Mouse (Mus musculus) embryonic facial prominence, embryonic 14.5 days (tissue): ENCODE measurements around the gene Atxn3. TPM values are rescaled to one million over a fixed set of nuclear protein-coding genes. Genes with fewer than 3 reads are reported as not detected.

Experiments used
- ATAC-seq: fragments of 200-750 bp; cut with Nextera tagmentation; 2 replicates; pipeline ENCODE4 v1.8.0; 2017; ENCODE audit warnings: low read depth, moderate number of reproducible peaks, moderate TSS enrichment
- DNase-seq: peaks from one replicate; pipeline ENCODE4 v3.0.0-alpha.2; 2015; ENCODE audit warnings: low spot score
- H3K27ac ChIP-seq: fragments of 300-500 bp; sonication (generic); replicated peaks from 2 replicates; pipeline ENCODE4 v1.5.1; 2014; ENCODE audit warnings: low read depth, mild to moderate bottlenecking, low read length, moderate library complexity
- H3K27me3 ChIP-seq: fragments of 300-500 bp; sonication (generic); replicated peaks from 2 replicates; pipeline ENCODE4 v1.6.1; 2014; ENCODE audit warnings: low read length; ENCODE audit not compliant: control insufficient read depth, insufficient read depth
- H3K36me3 ChIP-seq: fragments of 300-500 bp; sonication (generic); 2 replicates; pipeline ENCODE4 v1.6.1; 2014; ENCODE audit warnings: low read length, mixed read lengths; ENCODE audit not compliant: control insufficient read depth, insufficient read depth
- H3K4me1 ChIP-seq: fragments of 300-500 bp; sonication (generic); 2 replicates; pipeline ENCODE4 v1.6.1; 2014; ENCODE audit warnings: antibody characterized with exemption, low read length; ENCODE audit not compliant: control insufficient read depth, insufficient read depth
- H3K4me2 ChIP-seq: fragments of 300-500 bp; sonication (generic); 2 replicates; pipeline ENCODE4 v1.6.1; 2014; ENCODE audit warnings: low read depth, mild to moderate bottlenecking, low read length, moderate library complexity, mixed read lengths
- H3K4me3 ChIP-seq: fragments of 300-500 bp; sonication (generic); 2 replicates; pipeline ENCODE4 v1.5.1; 2014; ENCODE audit warnings: low read depth, mild to moderate bottlenecking, low read length
- H3K9ac ChIP-seq: fragments of 300-500 bp; sonication (generic); 2 replicates; pipeline ENCODE4 v1.6.1; 2014; ENCODE audit warnings: low read depth, mild to moderate bottlenecking, low read length, moderate library complexity, mixed read lengths
- H3K9me3 ChIP-seq: fragments of 300-500 bp; sonication (generic); 2 replicates; pipeline ENCODE4 v1.6.1; 2016; ENCODE audit warnings: low read length; ENCODE audit not compliant: control insufficient read depth
- WGBS: fragments of 180-500 bp; shearing (Covaris S2); extraction: QIAGEN DNeasy Blood & Tissue Kit; methylation state at CpG from one replicate; pipeline ENCODE4 v1.1.7; 2014; 5-methylcytosine and 5-hydroxymethylcytosine counted together
- polyA plus RNA-seq: library from polyadenylated mRNA; unstranded; fragments of >200 nt; fragmentation: Nextera tagmentation; extraction: Ambion mirVana; gene quantifications from 2 replicates; pipeline ENCODE4 v1.2.1, GENCODE M21; 2014

Atxn3 gene
- polyA plus RNA-seq: 11.3 and 13.2 TPM in 2 replicates

DNA sequence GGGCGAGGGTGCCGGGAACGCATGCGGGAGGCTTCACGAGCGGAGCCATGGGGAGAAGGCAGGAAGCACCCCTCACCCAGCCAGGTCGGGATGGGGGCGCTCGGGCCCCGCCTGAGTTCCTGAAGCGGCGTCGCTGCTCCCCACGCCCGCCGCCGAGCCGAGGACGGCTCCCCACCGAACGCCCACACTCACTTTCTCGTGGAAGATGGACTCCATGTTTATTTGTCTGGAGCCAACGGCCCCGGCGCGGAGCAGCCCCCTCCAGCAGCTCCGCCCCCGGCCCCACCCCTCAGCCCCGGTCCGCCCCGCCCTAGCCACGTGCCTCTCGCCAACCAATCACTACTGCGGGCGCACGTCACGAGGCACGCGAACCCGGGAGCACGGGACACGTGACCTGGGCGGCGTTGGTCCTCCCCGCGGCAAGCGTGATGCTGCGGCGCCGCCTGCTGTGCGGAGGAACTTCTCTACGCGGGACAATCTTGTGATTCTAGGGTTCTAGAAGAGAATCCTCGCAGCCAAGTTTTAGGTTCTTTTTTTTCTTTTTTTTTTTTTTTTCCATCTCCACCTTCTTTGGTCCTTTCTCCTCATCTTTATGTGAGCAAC, at the start of gene Atxn3:
Gene Atxn3, minus strand, starts transcription at position 305 of the 603 bp plus-strand sequence.
- Histone ChIP-seq H3K27ac (peak within 1 kb of the TSS; percentile 80; the same call in 1 of the 2 replicates), H3K36me3 (no peaks in the 10 kb centered on the region), H3K4me3 (peak within 1 kb of the TSS; percentile 80), H3K9me3 (no peaks in the 10 kb centered on the region), H3K4me1 (peaks cover 9% of the 10 kb centered on the region), H3K4me2 (peak within 1 kb of the TSS; percentile 56), H3K27me3 (no peaks in the 10 kb centered on the region), H3K9ac (peak within 1 kb of the TSS; percentile 80)
- peak; percentile 98 for DNase-seq
- ATAC-seq: peak; percentile 98
- WGBS: under 1% methylated on average over 26 of the region's 54 CpGs

DNA sequence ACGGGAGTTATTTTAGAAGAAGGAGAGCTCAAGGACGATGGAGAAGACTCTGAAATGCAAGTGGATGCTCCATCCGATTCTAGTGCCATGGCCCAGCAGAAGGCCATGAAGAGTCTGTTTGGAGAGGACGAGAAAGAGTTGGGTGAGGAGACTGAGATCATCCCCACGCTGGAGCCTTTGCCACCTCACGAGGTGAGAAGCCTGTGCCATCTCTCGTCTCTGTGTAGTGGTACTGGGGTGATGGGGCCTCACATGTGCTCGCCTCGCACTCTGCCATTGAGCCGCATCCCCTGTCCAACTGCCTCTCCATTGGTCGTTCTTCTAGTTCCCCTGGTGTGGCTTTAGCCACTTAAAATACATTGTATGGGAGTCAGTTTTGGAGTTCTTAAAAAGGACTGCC, 42.7 kb upstream of the Atxn3 start:
- no peaks in the 10 kb centered on the region for H3K4me1 ChIP-seq
- H3K27me3 ChIP-seq: no peaks in the 10 kb centered on the region
- no peak for DNase-seq
- WGBS: 91% methylated on average over 11 of the region's 11 CpGs
- no peak overlapping the region for H3K9ac ChIP-seq
- no peak overlapping the region for H3K27ac ChIP-seq
- H3K4me3 ChIP-seq: no peak overlapping the region
- no peak overlapping the region for H3K4me2 ChIP-seq
- peaks cover 84% of the 10 kb centered on the region for H3K36me3 ChIP-seq
- no peak for ATAC-seq
- no peaks in the 10 kb centered on the region for H3K9me3 ChIP-seq

DNA sequence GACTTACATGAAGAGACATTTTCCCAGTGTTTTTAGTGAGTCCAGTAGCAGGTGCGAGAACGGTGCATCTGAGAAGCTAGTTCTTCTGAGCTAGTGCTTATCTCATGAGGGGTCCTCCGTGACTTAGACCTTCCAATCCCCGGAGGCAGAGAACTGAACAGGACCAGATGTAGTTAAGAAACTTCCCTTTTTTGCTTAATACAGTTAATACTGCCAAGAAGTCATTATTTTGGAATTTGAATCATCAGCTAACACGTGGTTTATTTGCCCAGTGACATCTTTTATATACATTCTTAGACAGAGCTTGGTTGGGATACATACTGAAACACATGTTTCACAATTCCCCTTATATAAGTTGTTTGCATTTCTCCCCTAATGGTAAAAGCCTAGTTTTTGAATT, 40.9 kb upstream of the Atxn3 start:
- 90% methylated on average over 5 of the region's 5 CpGs for WGBS
- H3K27me3 ChIP-seq: no peaks in the 10 kb centered on the region
- no peak overlapping the region for H3K27ac ChIP-seq

DNA sequence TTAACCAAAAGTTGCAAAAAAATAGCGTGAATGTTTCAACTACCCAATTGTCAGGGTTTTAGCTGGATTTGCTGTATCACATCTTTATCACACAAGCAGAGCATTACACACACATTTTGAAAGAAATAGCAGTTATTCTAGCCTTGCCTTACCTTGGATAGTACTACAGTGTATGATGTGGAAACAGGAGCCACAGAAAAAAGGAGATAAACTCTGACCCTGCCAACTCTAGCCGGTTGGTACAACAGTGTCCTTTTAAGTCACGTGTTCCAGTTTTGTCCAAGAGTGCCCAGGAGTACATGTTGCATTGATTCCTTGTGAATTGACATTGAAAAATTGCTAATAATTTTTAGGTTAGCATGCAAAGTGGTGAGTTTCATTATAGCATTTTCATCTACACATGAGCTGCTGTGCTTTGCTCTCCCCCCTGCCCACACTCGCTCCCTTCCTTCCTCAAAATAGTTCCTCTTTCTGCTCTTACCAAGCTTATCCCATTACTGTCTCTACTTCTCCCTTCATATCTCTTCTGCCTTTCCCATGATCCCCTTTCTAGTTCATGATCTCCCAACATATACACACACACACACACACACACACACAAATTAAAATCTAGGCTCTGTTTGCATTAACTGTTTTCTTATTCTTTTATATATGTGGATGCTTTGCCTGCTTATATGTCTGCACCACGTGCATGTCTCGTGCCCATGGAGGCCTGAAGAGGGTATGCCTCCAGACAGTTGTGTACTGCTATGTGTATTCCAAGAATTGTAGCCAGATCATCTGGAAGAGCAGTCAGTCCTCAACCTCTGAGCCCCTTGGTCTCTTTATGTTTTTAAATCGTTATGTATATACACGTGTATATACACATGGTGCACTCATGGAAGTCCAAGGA, 36.8 kb upstream of the Atxn3 start:
- Histone ChIP-seq H3K9me3 (no peaks in the 10 kb centered on the region), H3K4me2 (no peak overlapping the region), H3K4me3 (no peak overlapping the region), H3K36me3 (peaks cover 77% of the 10 kb centered on the region), H3K27ac (no peak overlapping the region), H3K27me3 (no peaks in the 10 kb centered on the region), H3K4me1 (no peaks in the 10 kb centered on the region), H3K9ac (no peak overlapping the region)
- DNase-seq (no peak), ATAC-seq (no peak)
- WGBS: 93% methylated on average over 8 of the region's 8 CpGs

More for the DNA sequence above, 40.9 kb upstream of the Atxn3 start:
- Histone ChIP-seq H3K9me3 (no peaks in the 10 kb centered on the region), H3K4me1 (no peaks in the 10 kb centered on the region), H3K4me2 (no peak overlapping the region), H3K36me3 (peaks cover 80% of the 10 kb centered on the region), H3K9ac (no peak overlapping the region), H3K4me3 (no peak overlapping the region)
- DNase-seq (no peak), ATAC-seq (no peak)

DNA sequence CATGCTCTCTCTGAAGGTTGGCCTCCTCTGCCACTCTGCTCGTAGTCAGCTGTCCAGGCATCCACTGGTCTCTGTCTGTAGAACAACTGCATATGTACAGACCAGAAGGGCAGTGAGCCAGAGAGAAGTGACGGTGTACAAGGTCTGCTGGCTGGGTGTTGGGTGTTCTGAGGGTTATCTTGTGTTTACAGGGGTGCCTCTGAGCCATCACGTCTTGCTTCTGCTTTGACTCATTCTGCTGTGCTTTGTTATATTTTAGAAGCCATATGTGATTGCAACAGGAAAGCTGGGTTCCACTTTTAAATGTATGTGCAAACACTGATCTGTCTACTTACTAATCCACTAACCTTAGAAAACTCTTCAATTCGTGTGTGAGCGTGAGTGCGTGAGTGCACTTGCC, 29.6 kb upstream of the Atxn3 start:
- H3K4me2 ChIP-seq: no peak overlapping the region
- H3K27me3 ChIP-seq: no peaks in the 10 kb centered on the region

DNA sequence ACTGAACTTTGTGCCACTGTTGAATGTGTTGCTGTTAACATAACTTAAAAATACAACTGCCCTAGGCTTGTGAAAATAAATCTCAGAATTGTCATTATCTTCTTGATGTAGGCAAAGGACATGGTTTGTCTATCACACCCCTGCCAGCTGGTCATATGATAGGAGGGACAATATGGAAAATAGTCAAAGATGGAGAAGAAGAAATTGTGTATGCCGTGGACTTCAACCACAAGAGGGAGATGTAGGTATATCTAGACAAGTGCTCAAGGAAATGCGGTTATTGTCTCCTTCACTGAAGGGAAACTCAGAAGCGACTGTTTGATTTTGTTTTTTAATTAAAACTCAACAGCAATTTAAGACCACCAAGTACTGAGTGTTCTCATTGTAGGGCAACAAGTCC, 27.1 kb upstream of the Atxn3 start:
- Histone ChIP-seq H3K4me1 (no peaks in the 10 kb centered on the region), H3K9me3 (no peaks in the 10 kb centered on the region), H3K4me3 (no peak overlapping the region), H3K9ac (no peak overlapping the region), H3K4me2 (no peak overlapping the region), H3K27me3 (no peaks in the 10 kb centered on the region), H3K36me3 (peaks cover 68% of the 10 kb centered on the region), H3K27ac (no peak overlapping the region)
- DNase-seq (peak; percentile 70), ATAC-seq (no peak)
- WGBS: 58% methylated on average over 3 of the region's 3 CpGs

More for the DNA sequence above, 29.6 kb upstream of the Atxn3 start:
- Histone ChIP-seq H3K9ac (no peak overlapping the region), H3K9me3 (no peaks in the 10 kb centered on the region), H3K36me3 (peaks cover 82% of the 10 kb centered on the region), H3K4me1 (no peaks in the 10 kb centered on the region), H3K4me3 (no peak overlapping the region), H3K27ac (no peak overlapping the region)
- no peak for DNase-seq
- no peak for ATAC-seq
- 87% methylated on average over 6 of the region's 6 CpGs for WGBS

DNA sequence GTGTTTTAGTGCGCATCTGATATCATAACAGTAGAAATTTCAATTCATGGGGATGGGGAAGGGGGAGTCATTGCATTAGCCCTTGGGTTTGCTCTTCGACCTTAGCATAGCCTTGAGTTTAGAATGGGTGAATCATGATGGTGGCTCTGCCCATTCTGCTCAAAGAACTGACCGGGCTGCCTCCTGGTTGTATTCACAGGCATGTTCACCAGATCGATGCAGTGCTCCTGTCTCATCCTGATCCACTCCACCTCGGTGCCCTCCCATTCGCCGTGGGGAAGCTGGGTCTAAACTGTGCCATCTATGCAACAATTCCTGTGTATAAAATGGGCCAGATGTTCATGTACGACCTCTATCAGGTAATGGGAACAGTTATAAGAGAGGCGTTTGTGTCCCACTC, 24.9 kb upstream of the Atxn3 start:
- DNase-seq (no peak), ATAC-seq (no peak)
- Histone ChIP-seq H3K27me3 (no peaks in the 10 kb centered on the region), H3K9ac (no peak overlapping the region), H3K9me3 (no peaks in the 10 kb centered on the region), H3K27ac (no peak overlapping the region), H3K4me1 (no peaks in the 10 kb centered on the region), H3K4me3 (no peak overlapping the region), H3K36me3 (peaks cover 48% of the 10 kb centered on the region), H3K4me2 (no peak overlapping the region)
- 95% methylated on average over 9 of the region's 9 CpGs for WGBS

DNA sequence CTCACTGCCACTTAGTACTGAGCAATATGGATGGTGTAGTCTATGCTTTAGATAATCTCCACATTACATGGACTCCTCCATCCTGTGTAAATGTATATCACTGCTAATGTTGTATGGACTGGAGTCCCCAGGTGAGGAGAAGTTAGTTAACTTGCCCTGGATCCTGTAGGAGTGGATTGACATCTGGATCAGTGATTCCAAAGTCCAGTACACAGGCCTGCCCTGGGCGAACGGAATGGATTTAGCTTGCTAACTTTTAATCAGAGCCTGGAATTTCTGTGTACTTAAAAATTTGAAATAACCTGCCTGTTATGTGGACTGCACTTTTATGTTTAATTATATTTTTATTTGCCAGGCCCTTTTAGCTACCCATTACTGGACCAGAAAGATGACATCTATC, 23.5 kb upstream of the Atxn3 start:
- no peak overlapping the region for H3K27ac ChIP-seq
- no peak overlapping the region for H3K4me2 ChIP-seq
- WGBS: 95% methylated on average over 2 of the region's 2 CpGs
- no peak overlapping the region for H3K4me3 ChIP-seq
- H3K4me1 ChIP-seq: peaks cover 8% of the 10 kb centered on the region
- H3K27me3 ChIP-seq: no peaks in the 10 kb centered on the region
- DNase-seq (no peak), ATAC-seq (no peak)
- H3K9ac ChIP-seq: no peak overlapping the region
- H3K36me3 ChIP-seq: peaks cover 36% of the 10 kb centered on the region
- no peaks in the 10 kb centered on the region for H3K9me3 ChIP-seq
